Mouse (Mus musculus): ENCODE results near the gene Fgg.

Fgg gene

DNA sequence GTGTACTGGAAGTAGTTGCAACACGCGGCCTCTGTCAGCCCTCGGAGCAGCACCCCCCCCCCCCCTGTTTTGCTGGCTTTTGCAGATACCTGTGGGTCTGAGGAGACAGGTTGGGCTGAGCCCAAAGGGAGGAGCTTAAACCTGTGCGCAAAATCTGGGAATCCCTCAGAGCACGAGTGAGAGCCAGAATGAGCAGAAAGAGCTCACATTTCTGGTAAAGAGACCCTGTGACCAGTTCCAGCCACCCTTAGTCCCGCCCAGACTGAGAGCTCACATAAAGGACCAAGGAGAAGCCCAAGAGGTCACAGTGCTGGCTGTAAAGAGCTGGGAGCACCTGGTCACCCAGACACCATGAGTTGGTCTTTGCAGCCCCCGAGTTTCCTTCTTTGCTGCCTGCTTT, at the start of gene Fgg:
Gene Fgg (plus strand): TSS at position 168 of the 400 bp plus-strand sequence.
- DNase-seq (ENCODE audit: low spot score in 2 of 2): no peak

GRCm38 (mm10) chr3:82971046-82971445, 36.5 kb upstream of the Fgg start:
- no peak for DNase-seq (ENCODE audit: low spot score in 2 of 2)

DNA sequence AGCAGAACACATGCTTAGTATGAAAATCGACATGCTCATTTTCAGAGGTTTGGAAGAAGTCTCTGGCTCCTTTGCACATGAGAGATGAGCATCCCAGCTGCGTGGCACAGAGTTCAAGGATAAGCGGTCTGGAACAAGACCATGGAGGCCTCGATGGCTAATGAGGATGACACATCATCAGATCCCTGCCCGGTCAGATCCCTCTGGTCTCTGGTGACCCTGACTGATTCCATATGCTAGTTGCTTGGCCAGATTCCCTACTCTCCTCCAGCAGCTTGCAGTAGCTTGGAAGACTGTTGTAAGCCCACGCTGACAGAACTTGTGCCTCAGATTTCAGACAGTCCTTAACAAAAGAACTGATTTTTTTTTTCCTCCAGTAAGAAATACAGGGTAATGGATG, 26.7 kb upstream of the Fgg start:
- no peak for DNase-seq (ENCODE audit: low spot score in 2 of 2)

DNA sequence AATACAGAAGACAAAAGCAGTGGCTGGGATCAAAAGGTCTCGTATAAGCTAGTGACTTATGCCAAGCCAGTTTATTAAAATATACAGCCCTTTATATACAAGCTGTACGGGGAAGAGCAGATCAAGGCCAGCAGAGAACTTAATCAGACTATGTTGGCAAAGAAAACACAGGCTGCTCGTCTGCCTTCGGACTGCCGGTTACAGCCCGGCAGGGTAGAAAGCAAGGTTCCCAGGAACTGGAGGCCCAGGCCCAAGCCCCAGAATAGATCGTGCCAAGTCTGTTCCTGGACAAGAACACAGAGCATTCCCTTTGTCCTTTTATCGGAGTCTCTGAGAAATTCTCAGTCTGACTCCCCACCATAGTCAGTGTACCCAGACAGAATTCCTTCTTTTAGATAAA, 25.7 kb upstream of the Fgg start:
- DNase-seq (ENCODE audit: low spot score in 2 of 2): no peak

DNA sequence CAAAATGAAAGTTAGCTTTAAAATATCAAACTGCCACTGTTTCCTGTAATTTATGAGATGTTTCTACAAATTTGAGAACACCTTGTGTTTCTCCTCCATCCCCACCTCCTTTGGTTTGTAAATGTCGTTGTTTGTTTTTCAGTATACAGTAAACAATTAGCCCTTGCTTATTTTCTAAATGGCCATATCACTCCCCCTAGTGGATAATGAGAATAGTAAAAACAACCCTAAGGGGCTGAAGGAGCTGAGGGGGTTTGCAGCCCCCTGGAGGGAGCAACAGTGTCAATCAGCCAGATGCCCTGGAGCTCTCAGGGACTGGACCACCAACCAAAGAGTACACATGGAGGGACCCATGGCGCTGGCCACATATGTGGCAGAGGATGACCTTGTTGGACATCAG, 22.7 kb upstream of the Fgg start:
- no peak for DNase-seq (ENCODE audit: low spot score in 2 of 2)

- no peak for DNase-seq (ENCODE audit: low spot score in 2 of 2)
Observed at GRCm38 (mm10) chr3:82991963-82992362, 15.6 kb upstream of the Fgg start.

- no peak for DNase-seq (ENCODE audit: low spot score in 2 of 2)
Observed at GRCm38 (mm10) chr3:82992956-82993355, 14.6 kb upstream of the Fgg start.

DNA sequence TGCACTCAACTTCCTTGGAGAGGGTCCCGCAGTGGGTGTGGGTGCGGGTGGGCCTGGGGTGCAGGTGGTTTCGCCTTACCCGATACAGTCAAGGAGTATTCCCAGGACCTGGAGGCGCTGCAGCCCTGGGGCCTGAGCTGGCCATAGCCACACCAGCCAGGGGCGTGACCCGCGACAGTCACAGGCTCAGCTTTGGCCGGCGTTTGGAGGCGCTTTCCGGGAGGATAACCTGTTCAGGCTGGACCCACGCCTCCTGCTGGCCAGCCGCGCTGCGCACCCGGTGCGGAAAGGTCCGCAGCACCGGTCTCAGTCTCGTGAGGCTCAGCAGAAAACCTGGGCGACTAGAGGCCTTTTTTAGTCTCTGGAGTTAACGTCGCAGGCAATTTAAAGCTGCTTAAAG, 12.2 kb upstream of the Fgg start:
- no peak for DNase-seq (ENCODE audit: low spot score in 2 of 2)

GRCm38 (mm10) chr3:82996656-82997055, 10.9 kb upstream of the Fgg start:
- no peak for DNase-seq (ENCODE audit: low spot score in 2 of 2)

DNA sequence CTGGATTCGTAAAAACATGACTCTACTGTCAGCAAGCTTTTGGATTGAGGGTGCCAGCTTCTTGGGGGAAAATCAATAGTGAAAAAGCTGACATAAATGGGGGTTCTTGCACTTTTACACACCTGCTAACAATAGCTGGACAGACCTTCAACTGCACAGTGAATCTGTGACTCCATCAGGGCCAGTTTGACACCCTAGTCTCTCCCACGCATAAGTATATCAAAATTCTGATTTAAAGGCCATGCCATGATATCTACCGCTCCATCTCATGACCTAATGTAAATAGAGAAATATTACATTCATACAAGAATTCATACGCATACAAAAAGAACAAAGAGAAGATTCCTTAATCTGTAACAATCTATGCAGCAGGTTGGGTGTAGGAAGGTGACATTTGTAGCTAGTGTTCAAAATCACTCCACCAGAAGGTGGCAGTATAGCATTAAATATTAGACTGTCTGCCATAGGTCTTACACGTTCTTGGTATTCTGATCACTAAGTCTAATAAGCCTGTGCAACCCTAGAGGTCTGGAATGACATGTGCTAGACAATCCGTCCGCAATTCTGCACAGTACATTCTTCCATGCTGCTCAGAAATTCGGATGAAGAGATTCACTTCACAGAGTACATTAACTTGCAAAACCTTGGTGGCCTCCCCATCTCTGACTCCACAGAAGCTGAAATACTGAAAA, 8.6 kb upstream of the Fgg start:
- peak in 1 of 2 experiments; percentile 41 for DNase-seq (ENCODE audit: low spot score in 2 of 2)

DNA sequence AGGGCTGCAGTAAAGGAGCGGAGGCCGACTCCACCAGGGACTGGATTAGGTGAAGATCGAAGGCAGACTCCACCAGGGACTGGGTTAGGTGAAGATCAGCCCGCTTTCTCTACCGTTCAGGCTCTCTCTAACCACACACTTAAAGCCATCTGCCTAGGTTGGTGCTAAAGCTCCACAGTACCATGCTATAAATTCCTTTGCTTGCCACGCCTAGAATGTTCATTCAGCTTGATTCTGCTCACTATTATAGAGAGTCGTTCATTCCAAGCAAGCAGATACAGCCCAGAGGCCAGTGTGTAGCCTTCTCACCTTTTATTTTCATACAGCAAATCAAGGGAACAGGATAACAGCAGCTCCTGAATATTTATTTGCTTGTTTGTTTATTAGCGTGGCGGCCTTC, 7.5 kb upstream of the Fgg start:
- no peak for DNase-seq (ENCODE audit: low spot score in 2 of 2)

DNA sequence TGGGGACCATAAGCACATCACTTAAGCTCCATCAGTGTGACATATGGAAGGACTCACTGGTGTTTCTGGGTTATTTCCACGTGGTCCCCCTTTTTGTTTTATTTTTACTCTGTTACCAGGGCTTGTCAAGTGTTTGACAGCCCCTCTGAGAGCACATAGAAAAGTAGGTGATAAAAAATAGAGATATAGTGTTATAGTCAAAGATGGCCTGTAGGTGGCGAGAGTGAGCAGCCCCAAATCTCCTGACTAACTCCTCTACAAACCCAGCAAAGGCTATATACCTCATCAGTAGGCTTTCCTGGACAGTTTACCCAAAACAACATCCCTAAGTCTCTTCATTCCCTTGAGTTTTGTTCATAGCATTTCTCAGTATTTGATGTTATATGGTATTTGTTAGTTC, 5.3 kb upstream of the Fgg start:
- peak in 1 of 2 experiments; percentile 19 for DNase-seq (ENCODE audit: low spot score in 2 of 2)

- DNase-seq (ENCODE audit: low spot score in 2 of 2): no peak
Observed at GRCm38 (mm10) chr3:83003068-83003467, 4.5 kb upstream of the Fgg start.

GRCm38 (mm10) chr3:83004801-83005200, 2.7 kb upstream of the Fgg start:
- no peak for DNase-seq (ENCODE audit: low spot score in 2 of 2)

GRCm38 (mm10) chr3:83010291-83010690, 2.8 kb downstream of the Fgg start:
- no peak for DNase-seq (ENCODE audit: low spot score in 2 of 2)

- no peak for DNase-seq (ENCODE audit: low spot score in 2 of 2)
Observed at GRCm38 (mm10) chr3:83011136-83011535, 3.6 kb downstream of the Fgg start.

DNA sequence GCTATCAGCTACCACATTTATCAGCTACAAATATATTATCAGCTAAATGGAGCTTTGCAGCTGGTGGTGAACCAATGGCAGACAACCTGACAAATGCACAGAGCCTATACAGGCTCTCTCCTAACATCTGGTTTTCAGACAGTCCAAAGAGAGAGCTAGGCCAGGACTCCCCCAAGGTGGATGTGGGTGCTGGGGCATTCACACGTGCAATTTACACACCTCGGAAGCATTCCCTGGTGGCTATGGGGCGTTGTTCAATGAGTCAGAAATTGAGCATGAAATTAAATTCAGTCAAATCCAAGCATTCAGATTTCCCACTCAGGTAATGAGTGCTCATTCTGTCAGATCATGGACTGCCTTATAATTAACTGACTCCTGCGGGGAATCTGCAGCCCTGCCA, 4.0 kb downstream of the Fgg start:
- no peak for DNase-seq (ENCODE audit: low spot score in 2 of 2)

GRCm38 (mm10) chr3:83012636-83013035, 5.1 kb downstream of the Fgg start:
- DNase-seq (ENCODE audit: low spot score in 2 of 2): no peak

GRCm38 (mm10) chr3:83013951-83014350, 6.4 kb downstream of the Fgg start:
- no peak for DNase-seq (ENCODE audit: low spot score in 2 of 2)

- no peak for DNase-seq (ENCODE audit: low spot score in 2 of 2)
Observed at GRCm38 (mm10) chr3:83016236-83016635, 8.7 kb downstream of the Fgg start.

GRCm38 (mm10) chr3:83020387-83020786, 12.9 kb downstream of the Fgg start:
- no peak for DNase-seq (ENCODE audit: low spot score in 2 of 2)

- no peak for DNase-seq (ENCODE audit: low spot score in 2 of 2)
Observed at GRCm38 (mm10) chr3:83021176-83021575, 13.7 kb downstream of the Fgg start.

DNA sequence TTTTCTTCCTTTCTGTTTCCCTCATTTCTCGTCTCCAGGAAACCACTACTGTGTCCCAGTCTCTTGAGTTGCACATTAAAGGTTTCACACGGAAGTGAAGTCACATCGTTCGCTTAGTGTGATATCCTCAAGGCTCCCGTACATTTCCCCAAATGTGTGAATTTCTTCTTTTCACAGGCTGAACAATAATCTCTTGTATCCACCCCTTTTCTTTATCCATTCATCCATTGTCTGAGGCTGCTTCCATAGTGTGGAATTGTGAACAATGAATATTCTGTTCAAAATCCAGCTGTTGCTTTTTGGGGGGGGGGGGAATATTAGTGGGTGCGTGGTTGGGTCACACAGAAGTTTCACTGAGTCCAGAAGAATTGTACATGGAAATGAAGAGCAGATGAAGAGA, 17.5 kb downstream of the Fgg start:
- DNase-seq (ENCODE audit: low spot score in 2 of 2): no peak

All from thymus, postnatal 10 days (tissue).